Mouse (Mus musculus): ENCODE measurements around the gene Cmbl. TPM values are rescaled to one million over a fixed set of nuclear protein-coding genes. Genes with fewer than 3 reads are reported as not detected.

Gene Cmbl
- polyA plus RNA-seq, 1 experiment from 2014 or later = 16.4 TPM

DNA sequence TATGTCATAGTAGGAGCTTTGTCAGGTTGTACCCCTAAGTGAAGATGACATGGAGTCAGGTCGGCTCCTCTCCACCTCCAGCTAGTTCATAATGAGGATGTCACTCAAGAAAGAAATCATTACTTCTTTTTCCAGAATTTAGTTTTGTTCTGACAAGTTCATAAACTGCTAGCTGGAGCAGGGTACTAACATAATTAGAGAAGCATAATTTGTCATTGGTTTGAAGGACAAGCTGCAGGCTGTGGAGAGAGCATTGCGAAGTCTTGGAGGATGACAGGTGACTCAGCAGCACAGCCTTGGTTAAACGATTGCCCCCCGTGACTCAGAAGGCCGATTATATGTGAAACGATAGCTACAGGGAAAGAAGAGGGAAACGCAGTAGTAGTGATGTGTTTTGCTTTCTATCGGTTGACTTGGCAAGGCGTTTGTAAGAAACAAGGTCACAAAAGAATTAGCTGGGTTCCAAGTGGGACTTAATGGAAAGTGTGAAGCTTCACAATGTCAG is 71.0 kb downstream of the Cmbl start:
- H3K27ac ChIP-seq (ENCODE audit: low read length) = no peak overlapping the region
- no peaks in the 10 kb centered on the region for H3K36me3 ChIP-seq (ENCODE audit: control insufficient read depth, insufficient read depth)
- H3K27me3 ChIP-seq (ENCODE audit: control insufficient read depth, insufficient read depth, low read depth, low read length) = no peaks in the 10 kb centered on the region
- no peaks in the 10 kb centered on the region for H3K4me1 ChIP-seq (ENCODE audit: control insufficient read depth, low read depth, low read length)
- no peaks in the 10 kb centered on the region for H3K9me3 ChIP-seq (replicated peaks; ENCODE audit: control insufficient read depth, low read length)
- H3K4me3 ChIP-seq (ENCODE audit: low read depth, low read length) = no peak overlapping the region
- WGBS (ENCODE audit: insufficient replicate concordance) = 57% methylated on average over 9 of the region's 9 CpGs
- ATAC-seq (ENCODE audit: low read depth) = no peak
- no peak overlapping the region for H3K4me2 ChIP-seq (ENCODE audit: low read depth, low read length)
- H3K9ac ChIP-seq (ENCODE audit: low read depth, low read length) = no peak overlapping the region

Other genes starting within 250 kb of the Cmbl start
- gene Ankrd33b, start 197.7 kb upstream of the Cmbl start, polyA plus RNA-seq (2015; fragmentation: Nextera tagmentation; extraction: Ambion mirVana) = 0.37 and 0.68 TPM in 2 replicates
- 2.2 and 2.6 TPM in 2 replicates for gene Ropn1l, start 111.7 kb upstream of the Cmbl start, polyA plus RNA-seq (2015; fragmentation: Nextera tagmentation; extraction: Ambion mirVana)
- gene March6, start 34.3 kb upstream of the Cmbl start, polyA plus RNA-seq (2015; fragmentation: Nextera tagmentation; extraction: Ambion mirVana) = 15.8 TPM in 2 replicates
- 229 and 244 TPM in 2 replicates for gene Cct5, start 36.4 kb downstream of the Cmbl start, polyA plus RNA-seq (2015; fragmentation: Nextera tagmentation; extraction: Ambion mirVana)
- 7.1 TPM in 2 replicates for gene Fam173b, start 36.5 kb downstream of the Cmbl start, polyA plus RNA-seq (2015; fragmentation: Nextera tagmentation; extraction: Ambion mirVana)